Mouse (Mus musculus) lung, adult 18-20 months (tissue): ENCODE results near the gene 1700057G04Rik.
"Not testable (repeated sequence)": the region's sequence is repeated elsewhere in the genome, so short reads cannot be mapped to it uniquely, and the experiment has no call there.

Source experiments
- DNase-seq, 2 experiments: peaks; one replicate each; pipeline ENCODE4 v3.0.0; 2022; ENCODE audit warnings: mixed read lengths in 2 of 2

1700057G04Rik gene

DNA sequence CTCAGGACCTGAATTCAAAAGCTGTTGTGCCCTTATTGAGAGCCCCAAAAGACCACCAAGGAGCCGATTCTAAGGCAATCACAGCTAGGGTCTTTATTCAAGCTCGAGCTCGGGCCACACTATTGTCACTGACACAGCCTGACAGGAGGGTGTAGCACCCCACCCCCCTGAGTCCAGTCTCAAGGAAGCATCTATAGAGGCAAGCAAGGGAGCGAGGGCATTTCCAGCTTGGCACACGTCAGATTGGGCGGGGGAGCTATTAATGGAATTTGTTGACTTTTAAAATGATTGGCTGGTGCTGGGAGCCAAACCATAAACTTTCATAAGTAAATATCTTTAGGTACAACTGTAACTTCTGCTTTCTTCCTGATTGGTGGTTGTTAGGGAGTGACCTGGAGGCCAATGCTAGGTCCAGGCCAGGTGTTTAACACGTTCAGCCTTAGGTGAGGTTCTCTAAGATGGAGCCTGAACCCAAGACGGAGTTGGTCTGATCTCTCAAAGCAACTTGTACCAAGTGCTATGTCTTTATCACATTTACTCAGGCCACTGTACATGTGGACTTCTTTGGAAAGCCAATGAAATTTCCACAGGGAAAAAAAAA lies 3.5 kb upstream of the 1700057G04Rik start:
- peak in 1 of 2 experiments; percentile 41 for DNase-seq

DNA sequence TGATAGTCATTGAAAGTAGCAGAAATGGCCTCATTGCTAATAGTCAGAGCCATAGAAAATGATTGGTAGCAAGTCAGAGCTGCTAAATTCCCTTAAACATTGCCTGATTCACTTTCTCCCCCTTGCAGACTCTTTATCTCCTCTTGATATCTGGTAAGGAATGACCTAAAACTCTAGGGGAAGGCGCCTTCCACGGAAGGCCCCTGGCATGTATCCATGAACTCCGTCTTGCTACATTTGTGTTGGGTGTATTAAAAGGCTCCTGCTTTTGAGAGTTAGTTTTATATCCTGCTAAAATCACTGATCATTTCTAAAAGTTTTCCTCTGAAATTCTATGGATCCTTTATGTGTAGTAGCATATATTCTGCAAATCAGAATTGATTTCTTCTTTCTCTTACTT lies 7.6 kb downstream of the 1700057G04Rik start:
- DNase-seq, result no peak

DNA sequence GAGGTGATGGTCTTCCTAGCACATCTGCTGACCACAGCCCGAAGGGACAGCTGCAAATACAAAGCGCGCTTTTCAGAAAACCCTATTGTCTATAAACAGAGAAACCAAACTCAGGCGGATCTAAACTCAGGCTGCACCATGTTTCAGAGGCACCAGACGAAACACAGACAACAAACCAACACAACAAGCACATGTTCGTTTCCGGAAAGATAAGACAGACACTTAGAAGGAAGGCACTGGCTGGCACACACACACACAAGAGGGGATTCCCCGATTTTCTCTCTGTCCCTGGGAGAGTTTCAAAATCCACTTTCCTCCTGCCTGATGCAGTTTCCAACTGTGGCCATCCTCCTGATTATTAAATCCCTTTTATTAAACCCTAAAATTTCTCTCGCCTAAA lies 16.8 kb downstream of the 1700057G04Rik start:
- not testable (repeated sequence) for DNase-seq

DNA sequence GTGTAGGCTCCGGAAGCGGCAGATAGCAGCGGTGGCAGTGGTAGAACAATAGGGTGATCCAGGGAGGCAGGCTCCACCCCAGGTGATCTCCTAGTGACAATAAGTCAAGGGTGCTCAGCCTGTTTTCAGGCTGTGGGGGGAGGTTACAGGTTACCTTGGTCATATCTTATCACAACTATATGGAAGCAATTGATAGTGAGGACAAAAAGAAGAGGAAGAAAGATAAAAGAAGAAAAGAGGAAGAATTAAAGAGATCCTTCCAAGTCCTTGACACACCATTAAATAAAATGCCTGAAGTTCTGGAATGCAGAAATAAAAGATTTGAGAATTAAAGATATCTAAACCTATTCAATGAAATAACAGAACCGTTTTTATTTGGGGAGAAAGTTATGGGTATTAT lies 17.6 kb downstream of the 1700057G04Rik start:
- no peak for DNase-seq

DNA sequence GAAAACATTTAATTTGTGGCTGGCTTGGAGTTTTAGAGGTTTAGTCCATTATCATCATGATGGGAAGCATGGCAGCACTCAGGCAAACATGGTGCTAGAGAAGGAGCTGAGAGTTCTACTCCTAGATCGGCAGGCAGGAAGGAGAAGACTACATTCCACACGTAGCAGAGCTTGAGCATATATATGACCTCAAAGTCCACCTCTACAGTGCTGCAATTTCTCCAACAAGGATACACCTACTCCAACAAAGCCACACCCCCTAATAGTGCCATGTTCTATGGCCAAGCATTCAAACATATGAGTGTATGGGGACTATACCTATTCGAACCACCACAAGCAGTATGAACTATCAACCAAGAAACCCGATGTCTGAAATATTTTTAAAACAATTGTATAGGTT lies 22.2 kb downstream of the 1700057G04Rik start:
- DNase-seq, result no peak

DNA sequence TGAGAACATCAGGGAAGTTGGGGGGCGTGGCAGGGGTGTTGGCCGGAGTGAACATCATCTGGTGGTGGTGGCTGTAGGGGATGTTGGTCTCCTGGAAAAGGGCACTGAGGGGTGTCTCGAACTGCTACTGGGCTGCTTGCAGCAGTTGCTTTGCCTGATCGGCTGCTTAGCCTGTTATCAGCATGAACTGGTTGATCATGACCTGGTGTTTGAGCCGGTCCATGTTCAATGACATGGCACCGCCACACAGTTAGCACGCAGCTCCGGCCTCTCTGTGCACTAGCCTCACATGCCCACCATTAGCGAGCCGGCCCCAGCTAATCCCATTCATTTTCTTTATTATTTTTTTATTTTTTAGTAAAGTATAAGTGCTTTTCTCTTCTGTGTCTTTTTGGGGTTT lies 25.7 kb downstream of the 1700057G04Rik start:
- no peak for DNase-seq

DNA sequence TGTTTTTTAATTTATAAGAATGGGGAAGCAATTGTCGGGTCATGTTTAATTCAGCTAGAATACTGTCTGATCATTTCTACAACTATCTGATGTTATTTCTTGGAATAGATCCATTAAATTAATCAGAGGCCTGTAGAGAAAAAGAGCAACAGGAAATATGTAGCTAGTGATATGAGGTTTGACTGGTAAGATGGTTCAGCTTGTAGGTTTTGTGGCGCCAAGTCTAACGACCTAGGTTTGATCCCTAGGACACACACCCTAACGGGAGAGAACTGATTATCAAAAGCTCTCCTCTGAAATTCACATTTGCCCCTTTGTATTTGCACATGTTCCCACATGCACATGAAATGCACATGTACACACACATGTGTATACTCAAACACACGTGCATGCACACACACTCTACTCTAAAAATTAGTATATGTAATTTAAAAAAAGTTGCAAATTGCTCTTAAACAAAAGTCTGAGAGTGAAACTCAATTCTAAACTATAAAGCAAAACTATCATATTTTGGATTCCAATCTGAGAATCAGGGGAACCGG lies 26.2 kb downstream of the 1700057G04Rik start:
- DNase-seq, result no peak

DNA sequence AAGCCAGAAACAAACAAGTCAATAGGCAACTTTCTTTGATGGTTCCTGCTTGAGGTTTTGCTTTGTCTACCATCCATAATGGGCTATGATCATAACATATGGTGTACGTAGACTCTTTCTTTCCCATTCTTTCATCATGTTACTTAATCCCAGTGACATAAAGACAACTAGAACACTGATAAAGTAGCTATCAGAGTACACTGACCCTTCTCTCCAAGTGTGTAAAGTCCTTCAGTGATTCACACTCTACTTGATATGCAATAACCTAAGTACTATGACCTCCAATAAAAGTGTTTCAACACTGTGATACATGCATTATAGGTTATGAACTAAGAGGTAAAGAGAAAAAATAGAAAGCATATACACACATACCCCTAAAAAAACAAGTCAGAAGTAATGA lies 27.9 kb downstream of the 1700057G04Rik start:
- no peak for DNase-seq

DNA sequence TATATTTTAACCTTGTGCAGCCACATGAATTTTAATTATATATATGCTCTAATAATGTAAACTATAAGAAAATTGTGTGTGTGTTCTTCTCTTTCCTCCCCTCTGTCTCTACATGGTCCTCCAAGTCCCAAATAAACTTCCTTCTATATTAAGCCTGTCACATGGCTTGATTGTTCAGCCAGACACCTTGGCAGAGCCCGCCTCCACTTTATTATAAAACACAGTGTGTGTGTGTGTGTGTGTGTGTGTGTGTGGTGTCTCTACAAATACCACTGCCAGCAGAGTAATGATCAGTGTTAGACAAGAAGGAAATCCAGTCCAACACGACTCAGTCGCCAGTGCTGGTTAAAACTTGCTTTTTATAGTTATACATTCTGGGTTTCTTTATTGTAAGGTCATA lies 28.5 kb downstream of the 1700057G04Rik start:
- no peak for DNase-seq

DNA sequence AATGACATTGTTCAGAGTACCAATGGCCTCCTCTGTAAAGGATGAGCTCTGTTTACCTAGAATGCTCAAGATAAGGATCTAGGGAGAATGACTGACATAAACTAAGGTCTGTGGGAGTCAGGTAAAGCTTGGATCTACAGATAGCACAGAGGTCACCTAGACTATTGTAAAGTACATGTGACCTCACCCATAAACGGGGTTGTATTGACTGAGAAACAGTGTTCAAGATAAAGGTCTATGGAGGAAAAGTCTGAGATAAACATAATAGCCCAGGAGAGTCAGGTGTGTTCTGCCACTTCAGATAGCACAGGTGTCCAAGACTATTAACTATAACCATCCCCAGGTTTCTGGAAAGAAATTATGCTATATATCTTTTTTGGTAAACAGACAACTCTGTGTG lies 29.8 kb downstream of the 1700057G04Rik start:
- no peak for DNase-seq

DNA sequence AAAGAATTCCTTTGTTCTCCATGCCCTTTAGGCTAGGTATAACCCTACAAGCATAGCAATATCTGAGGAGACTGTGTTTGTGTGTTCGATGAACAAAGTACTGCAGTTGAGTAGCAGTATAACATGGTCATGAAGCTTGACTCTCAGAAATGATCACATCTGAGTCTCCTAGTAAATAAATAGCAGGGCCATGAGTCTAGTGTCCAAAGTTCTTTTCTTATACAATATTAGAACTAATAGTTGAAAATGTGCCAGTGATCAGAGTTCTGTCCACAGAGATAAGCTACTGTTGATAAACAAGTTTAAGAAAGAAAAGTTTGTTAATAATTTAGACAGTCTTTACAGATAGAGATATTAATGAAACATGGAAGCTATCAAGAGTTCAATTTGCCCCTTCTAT lies 42.7 kb downstream of the 1700057G04Rik start:
- no peak for DNase-seq

DNA sequence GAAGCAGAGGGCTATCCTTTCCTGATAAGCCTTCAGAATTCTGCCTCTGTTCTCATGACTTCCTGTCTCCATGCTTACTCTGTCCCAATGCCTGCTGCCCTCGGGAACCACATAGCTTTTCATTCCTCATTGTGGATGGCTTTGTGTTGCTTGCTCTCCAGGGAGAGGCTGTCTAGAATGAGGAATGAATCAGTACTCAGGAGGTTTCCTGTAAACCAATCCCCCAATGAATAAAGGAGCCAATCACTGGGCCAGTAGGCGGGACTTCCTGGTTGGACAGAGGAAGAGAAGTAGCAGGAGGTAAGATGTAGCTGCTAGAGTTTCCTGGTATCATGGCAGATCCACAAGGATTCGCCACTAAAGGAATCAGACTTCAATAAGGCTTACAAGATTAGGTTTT lies 44.1 kb downstream of the 1700057G04Rik start:
- DNase-seq, result no peak

DNA sequence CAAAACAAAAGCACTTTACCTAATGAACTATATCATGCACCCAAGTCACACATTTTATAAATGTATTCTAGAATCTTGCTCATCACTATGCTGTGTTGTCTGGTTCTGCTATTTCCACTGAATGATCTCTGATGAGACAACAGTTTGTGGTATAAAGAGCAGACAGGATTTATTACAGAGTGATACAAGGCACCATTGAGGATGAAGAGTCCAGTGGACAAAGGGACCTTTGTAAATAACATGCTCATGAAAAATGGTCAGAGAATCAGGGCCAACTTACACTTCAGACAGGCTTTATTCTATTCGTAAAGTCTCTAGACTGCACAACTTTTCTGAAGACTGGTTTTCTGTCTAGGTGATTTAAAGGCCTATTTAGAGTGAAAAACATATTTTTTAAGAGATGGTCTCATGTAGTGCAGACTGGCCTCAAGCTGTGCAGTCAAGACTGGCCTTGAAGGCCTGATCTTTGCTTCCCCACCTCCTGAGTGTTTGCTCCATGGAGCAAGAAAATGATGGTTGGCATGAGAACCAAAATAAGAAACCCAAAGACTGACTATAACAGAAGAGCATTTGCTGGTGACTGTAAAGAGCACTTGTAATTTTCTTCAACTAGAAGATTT lies 51.6 kb downstream of the 1700057G04Rik start:
- DNase-seq, result no peak

DNA sequence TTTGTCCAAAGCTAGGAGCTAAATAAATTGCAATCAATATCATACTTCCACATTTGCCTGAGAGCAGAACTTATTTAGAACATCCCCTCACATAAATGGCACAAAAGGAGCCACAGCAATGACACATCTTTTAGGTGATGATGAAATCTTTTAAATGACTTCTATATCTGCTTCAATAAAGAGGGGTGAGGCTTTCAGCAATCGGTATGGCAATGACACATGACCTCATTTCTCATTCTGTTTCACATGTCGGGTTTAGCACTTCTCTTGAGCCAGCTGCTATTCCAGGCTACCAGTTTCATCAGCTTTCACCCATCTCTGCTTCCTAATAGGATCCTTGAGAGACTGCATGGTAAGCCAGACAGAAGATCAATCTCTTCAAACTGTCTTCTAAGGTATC lies 54.3 kb downstream of the 1700057G04Rik start:
- DNase-seq, result no peak

DNA sequence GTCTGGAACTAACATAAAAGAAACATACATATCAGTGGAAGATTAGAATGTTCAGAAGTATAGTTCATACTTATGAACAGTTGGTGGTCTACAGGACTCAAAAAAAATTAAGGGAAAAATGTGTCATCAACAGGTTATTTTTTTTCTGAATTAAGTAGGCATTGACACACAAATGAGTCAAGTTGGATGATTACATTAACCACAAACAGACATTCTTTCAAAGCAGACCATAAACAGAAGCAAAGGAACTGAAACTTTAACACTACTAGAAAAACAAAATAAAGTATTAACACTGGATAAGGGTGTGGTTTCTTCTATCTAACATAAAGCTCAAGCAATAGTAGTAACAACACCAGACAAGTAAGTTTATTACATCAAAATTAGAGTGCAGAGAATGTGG lies 59.7 kb downstream of the 1700057G04Rik start:
- no peak for DNase-seq

DNA sequence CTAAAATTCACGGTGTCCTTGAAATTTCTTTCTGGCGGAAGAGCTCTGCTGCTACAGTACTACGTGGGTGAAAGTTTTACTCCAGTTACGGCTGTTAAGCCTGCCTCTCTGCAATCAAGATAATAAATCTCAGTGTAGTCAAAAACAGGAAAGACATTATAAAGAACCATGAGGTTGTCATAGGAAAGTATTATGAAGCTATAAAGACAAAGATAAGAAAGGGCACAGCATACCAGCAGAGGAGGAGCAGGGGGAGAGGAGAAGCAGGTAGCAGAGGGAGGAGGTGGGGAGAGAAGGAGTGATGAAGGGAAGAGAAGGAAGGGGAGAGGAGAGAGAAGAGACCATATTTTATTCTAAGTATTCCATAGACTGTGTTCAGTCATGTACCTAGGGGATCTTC lies 64.7 kb downstream of the 1700057G04Rik start:
- no peak for DNase-seq

DNA sequence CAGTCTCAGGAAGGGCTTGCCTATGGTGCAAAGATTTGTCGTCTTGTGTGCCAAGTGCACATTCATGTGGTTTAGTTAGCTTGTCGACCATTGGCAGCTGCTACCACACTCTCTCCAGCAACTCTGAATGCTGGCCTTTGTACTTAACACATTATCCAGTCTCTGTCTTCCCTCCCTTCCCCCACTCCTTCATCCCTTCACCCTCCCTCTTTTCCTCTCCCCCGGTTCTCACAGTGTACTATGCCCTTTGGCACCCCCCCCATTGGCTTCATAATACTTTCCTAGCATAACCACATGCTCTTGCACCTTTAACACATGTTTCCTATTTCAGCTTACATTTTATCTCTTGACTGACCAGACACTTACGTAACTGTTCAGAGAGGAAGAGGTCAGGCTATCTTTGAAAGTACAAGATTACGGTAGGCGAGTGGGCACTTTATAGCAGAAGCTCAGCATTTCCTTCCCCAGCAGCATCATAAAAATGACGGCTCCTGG lies 65.6 kb downstream of the 1700057G04Rik start:
- DNase-seq, result peak; percentile 13 to 14

DNA sequence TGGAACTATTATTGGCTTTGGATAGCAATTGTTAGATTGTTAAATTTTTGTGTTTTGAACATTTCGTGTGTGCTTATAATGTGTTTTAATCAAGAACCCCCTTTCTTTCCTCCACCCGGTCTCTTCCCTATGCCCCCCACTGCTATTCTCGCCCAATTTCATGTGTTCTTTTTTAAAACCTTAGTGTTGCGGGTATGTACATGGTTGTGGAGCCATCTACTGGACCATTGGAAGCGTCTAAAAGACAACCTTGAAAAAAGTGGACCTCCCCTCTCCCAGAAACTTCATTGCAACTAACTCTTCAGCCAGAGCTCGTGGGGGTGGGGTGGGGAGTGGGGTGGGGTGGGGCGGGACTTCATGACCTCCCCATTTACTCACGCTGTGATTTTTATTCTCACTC lies 66.2 kb downstream of the 1700057G04Rik start:
- DNase-seq, result no peak

DNA sequence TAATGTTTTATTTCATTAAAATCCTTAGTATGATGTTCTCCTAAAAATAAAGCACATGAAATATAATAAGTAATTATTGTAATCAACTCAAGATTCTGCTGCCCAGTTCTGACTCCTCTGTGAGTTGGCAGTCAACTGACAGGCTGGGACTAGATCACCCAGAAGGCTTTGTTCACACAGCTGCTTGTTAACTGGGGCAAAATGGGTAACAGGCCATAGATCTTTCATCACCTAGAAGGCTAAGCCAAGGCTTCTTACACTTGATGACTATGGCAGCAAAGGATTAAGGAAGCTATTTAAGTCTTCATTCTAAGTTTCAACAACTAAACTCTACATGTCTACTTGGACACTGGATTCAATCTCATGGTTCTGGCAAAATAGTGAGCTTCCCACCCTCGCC lies 68.8 kb downstream of the 1700057G04Rik start:
- peak; percentile 6 to 36 for DNase-seq

DNA sequence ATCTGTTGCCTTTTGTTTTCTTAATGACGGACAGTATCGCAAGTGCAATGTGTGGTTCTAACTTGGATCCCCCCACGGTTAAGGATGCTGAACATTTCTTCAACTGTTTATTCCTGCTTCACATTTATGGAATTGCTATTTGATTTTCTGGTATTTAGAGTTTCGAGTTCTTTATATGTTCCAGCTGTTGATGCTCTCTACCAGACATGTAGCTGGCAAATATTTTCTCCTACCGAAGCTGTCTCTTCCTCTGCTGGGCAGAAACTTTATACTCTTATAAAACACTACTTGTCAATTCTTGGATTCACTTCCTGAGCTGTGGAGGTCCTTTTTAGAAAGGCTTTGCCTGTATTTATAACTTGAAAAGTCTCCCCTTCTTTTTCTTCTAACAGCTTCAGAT lies 70.1 kb downstream of the 1700057G04Rik start:
- no peak for DNase-seq

DNA sequence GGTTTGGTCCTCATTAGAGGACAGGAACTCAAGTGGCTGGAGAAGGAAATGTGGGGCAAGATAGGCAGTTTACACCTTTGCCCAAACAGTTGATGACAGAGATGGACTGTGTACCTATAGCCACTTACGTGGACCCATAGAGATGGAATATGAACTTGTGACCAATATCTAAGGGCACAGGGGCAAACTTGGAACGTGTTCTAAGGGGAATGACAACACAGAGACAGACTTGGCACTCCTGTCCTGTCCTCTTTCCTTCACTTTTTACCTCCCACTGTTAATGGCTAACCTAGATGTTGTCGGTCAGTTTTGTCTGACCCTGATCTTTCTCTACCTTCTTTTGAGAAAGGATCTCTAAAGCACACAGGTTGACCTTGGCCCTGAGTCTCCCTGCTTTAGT lies 74.2 kb downstream of the 1700057G04Rik start:
- DNase-seq, result no peak

DNA sequence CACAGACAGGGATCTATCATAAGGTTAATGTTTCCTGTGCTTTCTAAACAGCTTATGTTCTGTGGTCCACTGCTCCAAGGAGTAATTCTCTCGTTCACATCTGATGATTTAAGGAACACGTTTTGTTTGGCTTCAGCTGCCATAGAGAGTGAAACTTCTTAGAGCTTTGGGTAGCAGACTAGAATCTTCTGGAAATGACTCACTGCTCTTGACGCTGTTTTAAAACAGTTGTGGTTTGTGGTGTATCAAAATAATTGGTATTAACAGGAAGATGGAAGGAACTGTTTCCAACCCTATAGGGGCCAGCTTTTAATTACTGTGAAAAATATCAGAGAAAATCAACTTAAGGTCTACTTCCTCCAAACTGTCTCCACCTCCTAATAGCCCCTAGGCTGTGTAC lies 75.2 kb downstream of the 1700057G04Rik start:
- no peak for DNase-seq

DNA sequence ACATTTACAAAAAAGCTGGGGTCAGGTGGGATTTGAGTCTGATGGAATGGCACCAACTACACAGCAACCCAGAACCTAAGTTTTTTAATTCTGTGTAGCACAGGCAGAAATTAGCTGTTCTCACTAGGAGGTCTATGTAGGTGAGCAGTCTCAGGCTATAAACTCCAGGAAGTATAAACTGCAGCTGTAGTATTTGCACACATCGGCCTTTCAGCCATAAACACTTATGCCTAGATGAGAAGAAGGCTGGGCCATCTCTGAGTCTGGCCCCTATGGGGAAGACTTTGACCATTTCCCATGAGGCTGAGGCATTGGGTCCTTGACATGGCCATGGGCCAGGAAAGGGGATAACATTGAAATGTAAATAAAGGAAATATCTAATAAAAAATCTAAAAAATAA lies 76.7 kb downstream of the 1700057G04Rik start:
- no peak for DNase-seq

DNA sequence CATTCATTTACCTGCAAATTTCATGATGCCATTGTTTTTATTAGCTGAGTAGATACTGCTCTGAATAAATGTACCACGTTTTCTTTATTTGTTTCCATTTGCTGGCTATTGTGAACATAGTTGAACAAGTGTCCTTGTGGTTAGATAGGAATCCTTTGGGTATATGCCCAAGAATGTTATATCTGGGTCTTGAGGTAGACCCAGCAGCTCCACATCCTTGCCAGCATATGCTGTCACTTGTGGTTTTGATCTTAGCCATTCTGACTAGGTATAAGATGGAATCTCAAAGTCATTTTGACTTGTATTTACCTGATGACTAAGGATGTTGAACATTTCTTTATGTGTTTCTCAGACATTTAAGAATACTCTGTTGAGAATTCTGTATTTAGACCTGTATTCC lies 77.7 kb downstream of the 1700057G04Rik start:
- DNase-seq, result no peak

DNA sequence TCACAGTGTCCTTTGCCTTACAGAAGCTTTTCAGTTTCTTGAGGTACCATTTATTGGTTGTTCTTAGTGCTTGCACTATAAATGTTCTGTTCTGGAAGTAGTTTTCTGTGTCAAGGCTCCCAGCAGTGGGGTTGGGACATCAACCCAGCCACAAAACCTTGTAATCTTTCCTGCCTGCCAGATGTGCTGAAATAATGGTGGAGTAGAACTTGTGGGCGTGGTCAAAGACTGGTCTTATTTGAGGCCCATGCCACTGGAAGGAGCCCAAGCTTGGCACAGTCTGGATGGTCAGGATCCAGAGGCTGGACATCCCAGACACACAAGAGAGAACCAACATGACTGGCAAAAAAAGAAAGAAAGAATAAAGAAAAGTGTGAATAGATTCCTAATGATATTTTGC lies 78.2 kb downstream of the 1700057G04Rik start:
- no peak for DNase-seq
